Mouse (Mus musculus): ENCODE measurements around the gene Ankfy1. TPM values are rescaled to one million over a fixed set of nuclear protein-coding genes. Genes with fewer than 3 reads are reported as not detected.

The Ankfy1 gene
- polyA plus RNA-seq, 2 experiments, result 29.0 to 33.4 TPM

- DNase-seq (ENCODE audit: low spot score), result no peak
- no peaks in the 10 kb centered on the region for H3K27me3 ChIP-seq (ENCODE audit: control insufficient read depth, insufficient read depth, low read length)
- WGBS, result 94% methylated on average over 7 of the region's 7 CpGs
- no peak overlapping the region for H3K9ac ChIP-seq (ENCODE audit: low read depth, low read length, severe bottlenecking)
- ATAC-seq (ENCODE audit: low FRiP score, low read depth), result no peak
- H3K4me2 ChIP-seq (replicated peaks; ENCODE audit: low read depth, low read length, severe bottlenecking), result no peak overlapping the region
- H3K27ac ChIP-seq (replicated peaks; ENCODE audit: low read depth, low read length), result no peak overlapping the region
- peaks cover 27% of the 10 kb centered on the region for H3K36me3 ChIP-seq (ENCODE audit: control insufficient read depth, insufficient read depth, low read length)
- no peak overlapping the region for H3K4me3 ChIP-seq (replicated peaks; ENCODE audit: low read length)
- no peaks in the 10 kb centered on the region for H3K4me1 ChIP-seq (ENCODE audit: control insufficient read depth, insufficient read depth, low read length)
- no peaks in the 10 kb centered on the region for H3K9me3 ChIP-seq (ENCODE audit: control insufficient read depth, low read length)
- TF ChIP-seq POLR2A (IDR thresholded peaks at IDR 0.05; ENCODE audit: borderline replicate concordance, extremely low read depth, insufficient read depth, insufficient read length), result no peak
Observed at GRCm38 (mm10) chr11:72818067-72818466, 128.3 kb downstream of the Ankfy1 start.

- DNase-seq (ENCODE audit: low spot score) (no peak), ATAC-seq (ENCODE audit: low FRiP score, low read depth) (no peak)
- Histone ChIP-seq H3K4me3 (replicated peaks; ENCODE audit: low read length) (no peak overlapping the region), H3K4me2 (replicated peaks; ENCODE audit: low read depth, low read length, severe bottlenecking) (no peak overlapping the region), H3K36me3 (ENCODE audit: control insufficient read depth, insufficient read depth, low read length) (peaks cover 45% of the 10 kb centered on the region), H3K4me1 (ENCODE audit: control insufficient read depth, insufficient read depth, low read length) (no peaks in the 10 kb centered on the region), H3K9me3 (ENCODE audit: control insufficient read depth, low read length) (no peaks in the 10 kb centered on the region), H3K27me3 (ENCODE audit: control insufficient read depth, insufficient read depth, low read length) (no peaks in the 10 kb centered on the region), H3K27ac (replicated peaks; ENCODE audit: low read depth, low read length) (no peak overlapping the region), H3K9ac (ENCODE audit: low read depth, low read length, severe bottlenecking) (no peak overlapping the region)
- no peak for TF ChIP-seq POLR2A (IDR thresholded peaks at IDR 0.05; ENCODE audit: borderline replicate concordance, extremely low read depth, insufficient read depth, insufficient read length)
- WGBS, result 90% methylated on average over 7 of the region's 7 CpGs
Observed at GRCm38 (mm10) chr11:72821041-72821440, 131.2 kb downstream of the Ankfy1 start.

Small RNAs within 50 kb of the gene (microRNA-seq; reads per million reads assigned to microRNA genes)
- not detected for gene Gm25678

Other genes with a start within 250 kb of the Ankfy1 start
- gene Mybbp1a, start 248.7 kb upstream of the Ankfy1 start, polyA plus RNA-seq (2012; rRNA removed), result 103 and 110 TPM in 2 replicates
- gene Mybbp1a, start 248.7 kb upstream of the Ankfy1 start, polyA plus RNA-seq (2014; fragmentation: Nextera tagmentation; extraction: Ambion mirVana), result 123 and 127 TPM in 2 replicates
- gene Spns2, start 200.1 kb upstream of the Ankfy1 start, polyA plus RNA-seq (2012; rRNA removed), result 15.9 and 16.6 TPM in 2 replicates
- 5.9 and 6.3 TPM in 2 replicates for gene Spns2, start 200.1 kb upstream of the Ankfy1 start, polyA plus RNA-seq (2014; fragmentation: Nextera tagmentation; extraction: Ambion mirVana)
- gene Spns3, start 139.5 kb upstream of the Ankfy1 start, polyA plus RNA-seq (2012; rRNA removed), result 0.41 and 0.50 TPM in 2 replicates
- gene Spns3, start 139.5 kb upstream of the Ankfy1 start, polyA plus RNA-seq (2014; fragmentation: Nextera tagmentation; extraction: Ambion mirVana), result 0.62 and 0.68 TPM in 2 replicates
- gene Ube2g1, start 82.7 kb upstream of the Ankfy1 start, polyA plus RNA-seq (2012; rRNA removed), result 30.4 and 30.5 TPM in 2 replicates
- gene Ube2g1, start 82.7 kb upstream of the Ankfy1 start, polyA plus RNA-seq (2014; fragmentation: Nextera tagmentation; extraction: Ambion mirVana), result 69.7 and 74.8 TPM in 2 replicates
- 4.5 and 5.2 TPM in 2 replicates for gene Cyb5d2, start 106.1 kb downstream of the Ankfy1 start, polyA plus RNA-seq (2012; rRNA removed)
- 3.0 and 5.0 TPM in 2 replicates for gene Cyb5d2, start 106.1 kb downstream of the Ankfy1 start, polyA plus RNA-seq (2014; fragmentation: Nextera tagmentation; extraction: Ambion mirVana)
- gene Zzef1, start 106.2 kb downstream of the Ankfy1 start, polyA plus RNA-seq (2012; rRNA removed), result 22.5 and 25.5 TPM in 2 replicates
- 12.8 and 13.5 TPM in 2 replicates for gene Zzef1, start 106.2 kb downstream of the Ankfy1 start, polyA plus RNA-seq (2014; fragmentation: Nextera tagmentation; extraction: Ambion mirVana)